Mouse (Mus musculus): ENCODE data around the gene Slc35a5.
A peak's percentile ranks its signal among the peaks of the same experiment; 100 is the strongest.

The Slc35a5 gene

DNA sequence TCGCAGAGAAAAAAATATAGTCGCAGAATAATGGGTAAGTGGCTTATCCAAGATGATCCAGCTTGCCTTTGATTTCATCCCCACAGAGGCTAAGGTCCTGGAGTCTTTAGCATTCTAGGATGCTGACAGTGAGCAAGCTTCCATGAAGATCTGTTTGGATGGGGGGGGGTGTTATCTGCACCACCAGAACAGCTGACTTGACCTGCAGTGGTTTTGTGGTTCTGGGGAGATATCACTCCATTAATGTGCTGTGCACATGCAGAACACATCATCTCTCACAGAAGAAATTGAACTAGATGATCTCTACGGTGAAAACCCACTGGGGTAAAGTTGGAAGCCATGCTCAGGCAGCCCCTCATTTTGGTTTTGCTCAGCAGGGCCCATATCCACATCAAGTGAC is 41.3 kb downstream of the Slc35a5 start:
- no peak for DNase-seq (ENCODE audit: low read depth, low spot score)

DNA sequence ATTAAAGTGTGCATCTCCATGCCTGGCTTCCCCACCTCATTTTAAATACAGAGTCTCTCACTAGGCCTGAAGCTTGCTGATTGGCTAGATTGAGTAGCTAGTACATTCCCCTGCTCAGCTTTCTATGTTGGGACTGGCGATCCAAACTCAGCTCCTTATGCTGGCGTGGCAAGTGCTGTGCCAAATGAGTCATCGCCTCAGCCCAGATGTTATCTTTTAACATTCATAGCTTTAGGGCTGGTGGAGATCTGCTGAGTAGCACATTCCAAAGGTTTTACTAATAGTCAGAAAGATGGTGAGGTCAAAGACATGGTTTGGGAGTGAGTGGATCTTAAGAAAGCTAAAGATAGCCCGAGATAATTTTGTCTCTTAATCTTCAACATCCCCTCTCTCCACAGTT is 48.0 kb downstream of the Slc35a5 start:
- DNase-seq (ENCODE audit: low read depth, low spot score) = peak; percentile 31

GRCm38 (mm10) chr16:45108203-45108878 is 50.2 kb downstream of the Slc35a5 start:
- DNase-seq (ENCODE audit: low read depth, low spot score) = no peak

GRCm38 (mm10) chr16:45104993-45105392 is 53.5 kb downstream of the Slc35a5 start:
- no peak for DNase-seq (ENCODE audit: low read depth, low spot score)

GRCm38 (mm10) chr16:45100892-45101291 is 57.6 kb downstream of the Slc35a5 start:
- DNase-seq (ENCODE audit: low read depth, low spot score) = no peak

DNA sequence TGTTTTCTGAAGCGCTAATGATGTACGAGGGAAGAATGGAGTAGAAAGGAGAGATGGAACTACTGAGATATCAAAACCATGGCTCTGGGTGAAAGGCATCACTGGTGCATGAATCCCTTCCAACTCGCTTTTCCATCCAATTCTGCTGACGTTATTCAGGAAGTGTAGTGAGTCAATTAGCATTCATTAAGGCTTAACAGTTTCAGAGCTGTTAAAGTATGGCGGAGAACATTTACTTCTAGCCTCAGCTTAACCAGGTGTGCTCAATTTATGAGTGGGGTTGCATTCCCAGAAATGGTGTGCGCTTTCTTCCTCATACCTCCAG is 59.7 kb downstream of the Slc35a5 start:
- no peak for DNase-seq (ENCODE audit: low read depth, low spot score)

GRCm38 (mm10) chr16:45098186-45098885 is 60.2 kb downstream of the Slc35a5 start:
- DNase-seq (ENCODE audit: low read depth, low spot score) = no peak

DNA sequence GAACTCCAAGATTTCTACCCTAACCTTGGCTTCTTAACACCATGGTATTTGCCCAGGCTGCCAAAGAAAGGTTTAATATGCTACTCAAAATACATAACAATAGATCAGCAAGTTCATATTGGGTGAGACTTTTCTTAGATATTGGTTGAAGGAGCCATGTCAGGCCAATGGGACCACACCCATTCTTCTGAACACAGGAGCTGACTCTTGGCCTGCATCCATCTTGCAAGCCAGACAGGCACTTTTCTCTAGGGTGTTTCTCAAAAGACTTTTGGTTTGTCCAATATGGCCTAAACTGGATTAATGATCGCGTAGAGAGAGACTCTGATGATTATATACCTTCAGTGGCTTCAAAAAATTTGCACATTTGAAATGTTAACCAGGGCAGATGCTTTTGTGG is 61.0 kb downstream of the Slc35a5 start:
- DNase-seq (ENCODE audit: low read depth, low spot score) = no peak

DNA sequence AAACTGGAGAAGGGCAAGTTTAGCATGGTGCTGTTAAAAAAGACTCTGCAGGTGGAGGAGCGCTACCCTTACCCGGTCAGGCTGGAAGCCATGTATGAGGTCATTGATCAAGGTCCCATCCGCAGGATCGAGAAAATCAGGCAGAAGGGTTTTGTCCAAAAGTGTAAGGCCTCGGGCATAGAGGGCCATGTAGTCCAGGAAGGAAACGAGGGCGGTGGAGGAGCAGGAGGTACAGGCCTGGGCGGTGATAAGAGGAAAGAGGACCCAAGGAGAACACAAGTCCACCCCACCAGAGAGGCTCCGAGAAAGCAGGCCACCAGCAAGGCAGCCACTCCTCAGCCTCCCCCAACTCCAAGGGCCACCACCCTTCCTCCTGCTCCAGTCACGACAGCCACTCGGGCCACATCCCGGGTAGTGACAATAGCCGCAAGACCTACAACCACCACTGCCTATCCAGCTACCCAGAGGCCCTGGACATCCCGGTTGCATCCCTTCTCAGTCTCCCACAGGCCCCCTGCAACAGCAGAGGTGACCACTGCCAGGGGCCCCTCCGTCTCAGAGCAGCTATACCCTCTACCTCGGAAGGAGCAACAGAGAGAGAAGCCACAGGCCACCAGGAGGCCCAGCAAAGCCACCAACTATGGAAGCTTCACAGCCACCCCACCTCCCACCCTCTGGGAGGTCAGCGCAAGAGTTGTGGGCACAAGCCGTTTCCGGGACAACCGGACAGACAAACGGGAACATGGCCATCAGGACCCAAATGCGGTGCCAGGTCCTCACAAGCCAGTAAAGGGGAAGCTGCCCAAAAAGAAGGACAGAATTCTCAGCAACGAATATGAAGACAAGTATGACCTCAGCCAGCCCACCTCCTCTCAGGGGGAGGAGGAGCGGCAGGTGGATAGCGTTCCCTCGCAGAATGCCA is 62.7 kb downstream of the Slc35a5 start:
- no peak for DNase-seq (ENCODE audit: low read depth, low spot score)

DNA sequence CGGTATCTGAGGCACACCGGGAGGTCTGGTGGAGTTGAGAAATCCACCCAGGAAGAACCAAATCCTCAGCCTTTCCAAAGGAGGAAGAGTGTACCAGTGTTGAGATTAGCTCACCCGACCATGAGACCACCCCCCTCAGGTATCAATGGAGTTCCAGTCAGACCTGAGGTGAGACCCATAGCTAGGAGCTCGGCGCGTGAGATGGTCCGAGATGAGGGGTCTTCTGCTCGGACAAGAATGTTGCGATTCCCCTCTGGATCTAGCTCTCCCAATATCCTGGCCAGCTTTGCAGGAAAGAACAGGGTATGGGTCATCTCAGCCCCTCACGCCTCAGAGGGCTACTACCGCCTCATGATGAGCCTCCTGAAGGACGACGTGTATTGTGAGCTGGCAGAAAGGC is 63.5 kb downstream of the Slc35a5 start:
- no peak for DNase-seq (ENCODE audit: low read depth, low spot score)

- peak; percentile 23 for DNase-seq (ENCODE audit: low read depth, low spot score)
These were observed 64.3 kb downstream of the Slc35a5 start for GRCm38 (mm10) chr16:45094136-45094756.

DNA sequence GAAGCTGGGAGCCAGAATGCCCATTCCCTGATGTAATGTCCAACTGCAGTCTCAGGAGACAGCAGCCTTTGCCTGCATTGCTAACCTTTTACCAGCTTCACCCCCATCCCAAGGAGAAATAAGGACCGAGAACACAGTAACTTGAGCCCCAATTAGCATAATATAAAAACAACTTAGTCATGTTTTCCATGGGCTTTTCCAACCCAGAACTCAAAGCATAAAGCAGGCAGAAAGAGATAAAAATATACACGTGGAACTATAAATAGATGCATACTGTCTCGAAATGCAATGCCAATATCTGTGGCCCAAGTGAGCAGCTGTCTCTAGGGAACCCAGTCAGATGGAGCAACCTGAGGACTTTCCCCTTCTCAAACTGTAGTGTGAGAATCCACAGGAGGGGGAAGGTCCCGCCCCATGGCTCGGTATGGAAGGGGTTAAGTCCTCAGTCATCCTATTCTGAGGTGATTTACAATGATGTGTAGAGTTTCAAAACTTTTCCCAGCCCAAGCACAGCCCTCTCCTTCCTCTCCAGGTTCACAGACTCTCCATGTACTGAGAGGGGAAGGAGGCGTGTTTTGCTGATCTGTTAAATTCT is 65.3 kb downstream of the Slc35a5 start, which contains the start of gene Ccdc80:
Gene Ccdc80, plus strand, starts transcription at position 266 of the 595 bp plus-strand sequence.
- peak; percentile 59 for DNase-seq (ENCODE audit: low read depth, low spot score)

GRCm38 (mm10) chr16:45090005-45090404 is 68.5 kb downstream of the Slc35a5 start:
- peak; percentile 80 for DNase-seq (ENCODE audit: low read depth, low spot score)

Data from forelimb bud, embryonic 11.5 days (tissue).